Mouse (Mus musculus): ENCODE measurements around the gene Smg6.

DNA sequence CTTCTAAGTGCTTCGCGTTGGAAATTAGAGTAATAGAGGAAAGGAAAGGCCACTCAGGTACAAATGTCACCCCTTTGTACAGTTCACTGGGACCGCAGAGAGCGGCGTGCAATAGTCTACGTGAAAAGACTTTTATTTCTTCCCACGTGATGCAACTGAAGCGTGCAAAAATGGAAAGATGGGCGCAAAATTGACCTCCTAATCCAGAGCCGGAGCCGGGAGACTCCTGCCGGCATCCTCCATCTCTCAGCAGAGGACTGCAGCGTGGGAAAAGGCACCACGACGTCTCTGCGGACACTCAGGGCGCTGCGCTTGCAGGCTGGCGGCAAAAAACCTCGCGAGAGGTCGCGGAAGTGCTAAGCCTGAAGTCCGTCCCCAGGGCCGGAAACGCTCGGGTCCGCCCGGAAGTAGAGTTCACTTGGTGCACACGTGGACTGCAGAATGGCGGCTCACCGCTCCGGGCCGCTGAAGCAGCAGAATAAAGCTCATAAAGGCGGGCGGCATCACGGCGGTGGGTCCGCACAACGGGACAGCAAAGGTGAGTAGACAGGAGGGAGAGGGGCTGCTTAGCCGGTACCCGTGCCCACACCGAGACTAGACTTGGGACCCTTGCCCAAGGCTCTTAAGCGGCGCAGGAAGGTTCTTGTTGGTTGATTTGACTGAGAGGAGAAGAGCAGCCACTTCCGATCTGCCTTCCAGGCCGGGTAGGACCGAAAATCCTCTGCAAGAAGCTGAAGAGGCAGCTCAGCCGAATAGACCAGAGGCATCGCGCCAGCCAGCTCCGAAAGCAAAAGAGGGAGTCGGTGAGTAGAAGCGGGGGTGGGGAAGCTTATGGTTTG is 27.7 kb upstream of the Smg6 start, which contains the start of gene Tsr1:
- TF ChIP-seq EP300 (IDR thresholded peaks at IDR 0.05; ENCODE audit: low read depth) (0 out of 2 replicates have a peak, but pooled peaks have one; percentile 47), CTCF (IDR thresholded peaks at IDR 0.05; ENCODE audit: low read depth) (0 out of 2 replicates have a peak, but pooled peaks have one; percentile 10)
